ENCODE assay signal across 30 mouse cellular contexts in the genomic region with DNA sequence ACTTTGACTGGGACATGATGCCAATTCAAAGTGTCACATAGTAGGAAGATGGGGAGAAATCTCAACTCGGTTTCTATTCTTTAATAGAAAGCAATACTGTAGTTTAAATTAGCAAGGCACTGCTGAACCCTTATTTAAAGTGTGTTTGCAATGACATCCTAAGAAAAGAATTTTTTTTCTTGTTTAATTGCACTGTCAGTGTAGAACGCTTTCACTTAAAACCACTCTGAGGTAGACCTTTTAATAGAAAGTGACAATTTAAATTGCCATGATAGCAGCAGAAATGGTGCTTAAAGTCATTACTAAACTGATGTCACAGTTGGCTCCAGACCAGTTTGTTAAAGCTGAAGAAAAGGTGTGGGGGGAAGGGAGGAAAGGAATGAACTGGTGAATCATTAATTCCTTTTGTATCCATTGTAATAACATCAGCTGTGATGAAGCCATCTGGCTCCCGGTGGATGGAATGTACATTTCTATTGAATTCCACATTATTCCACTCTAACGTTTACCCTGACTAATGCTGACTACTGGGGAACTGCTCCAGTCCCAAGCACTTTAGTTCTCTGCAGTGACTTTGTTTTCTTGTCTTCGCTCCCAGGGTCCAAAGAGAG. TPM values are rescaled to one million over a fixed set of nuclear protein-coding genes. Genes with fewer than 3 reads are reported as not detected.
A peak's percentile ranks its signal among the peaks of the same experiment; 100 is the strongest.
DNase-seq lines count a peak whose midpoint lies in the region; TF ChIP-seq lines count a peak whose summit lies in the region.
"Had no signal": no experiment of that assay in that cellular context is flagged by ENCODE, and none has a peak within 500 bp of the region (broad histone marks: within the 10 kb centered on the region; RNA-seq: fewer than 3 reads in every experiment).

No protein-coding gene starts in this region.

- H3K27me3 ChIP-seq in embryonic facial prominence, embryonic 10.5 days (replicated peaks; ENCODE audit: low read depth, poor library complexity, severe bottlenecking), result peaks cover 88% of the 10 kb centered on the region

- no peaks in the 10 kb centered on the region for H3K4me1 ChIP-seq in embryonic facial prominence, embryonic 10.5 days
- H3K4me1 ChIP-seq: embryonic facial prominence, embryonic 12.5 days; heart, embryonic 10.5 days; hindbrain, embryonic 15.5 days; neural tube, embryonic 13.5 days had no signal

- H3K4me3 ChIP-seq in embryonic facial prominence, embryonic 10.5 days, result no peak overlapping the region
- H3K4me3 ChIP-seq: embryonic facial prominence, embryonic 12.5 days; erythroblast, embryonic 14.5 days; gastrocnemius, adult 2 months; heart, embryonic 10.5 days; hindbrain, embryonic 15.5 days; myocyte; neural tube, embryonic 13.5 days had no signal

- DNase-seq in kidney, adult 18-20 months, result peak; percentile 17
- DNase-seq in kidney, postnatal 10 days, result no peak
- DNase-seq in 3T3-L1 (ENCODE audit: low read depth, low spot score), result peak; percentile 47
- peak; percentile 79 for DNase-seq in Muller cell, postnatal 12 days (ENCODE audit: inconsistent ontology term)
- DNase-seq in brain, embryonic 14.5 days (ENCODE audit: low read depth), result peak; percentile 76
- DNase-seq in embryonic facial prominence, embryonic 10.5 days (ENCODE audit: low spot score), result no peak
- no peak for DNase-seq in adrenal gland, postnatal 36 days
- DNase-seq: cerebellum, adult 9-11 months; gastrocnemius, adult 2 months; heart, postnatal 4 days; layer of hippocampus, postnatal 36 days; lung, postnatal 4 days; retina, postnatal 1 day had no signal

- WGBS in embryonic facial prominence, embryonic 10.5 days, result 73% methylated on average over 5 of the region's 5 CpGs

- H3K9me3 ChIP-seq in embryonic facial prominence, embryonic 10.5 days, result no peaks in the 10 kb centered on the region
- H3K9me3 ChIP-seq: embryonic facial prominence, embryonic 12.5 days; heart, embryonic 10.5 days; hindbrain, embryonic 15.5 days; neural tube, embryonic 13.5 days had no signal

- H3K36me3 ChIP-seq in embryonic facial prominence, embryonic 10.5 days (replicated peaks), result no peaks in the 10 kb centered on the region
- H3K36me3 ChIP-seq: embryonic facial prominence, embryonic 12.5 days; heart, embryonic 10.5 days; hindbrain, embryonic 15.5 days; neural tube, embryonic 13.5 days had no signal

- no peak for TF ChIP-seq CTCF in brain, embryonic 14.5 days (IDR thresholded peaks at IDR 0.05; ENCODE audit: borderline replicate concordance, extremely low read depth, insufficient read depth, insufficient read length)

- H3K27ac ChIP-seq in embryonic facial prominence, embryonic 10.5 days (replicated peaks), result no peak overlapping the region
- H3K27ac ChIP-seq: embryonic facial prominence, embryonic 12.5 days; gastrocnemius, adult 2 months; heart, embryonic 10.5 days; hindbrain, embryonic 15.5 days; neural tube, embryonic 13.5 days had no signal

- TF ChIP-seq POLR2A in brain, embryonic 14.5 days (IDR thresholded peaks at IDR 0.05; ENCODE audit: borderline replicate concordance, extremely low read depth, insufficient read depth, insufficient read length, poor library complexity, severe bottlenecking), result no peak

RNA-seq across cellular contexts. Expression of a gene that starts 53.9 kb away (rescaled TPM):
- not detected in 2 replicates for polyA plus RNA-seq in brain, embryonic 14.5 days (2012; rRNA removed)
- not detected in 2 replicates for polyA plus RNA-seq in embryonic facial prominence, embryonic 10.5 days (2016; fragmentation: Nextera tagmentation; extraction: Ambion mirVana)
- total RNA-seq in adrenal gland, postnatal 36 days (2021), result not detected
- total RNA-seq: adrenal gland, adult 8-10 months; gastrocnemius, adult 2 months; heart, postnatal 4 days; layer of hippocampus, adult 8-10 months; layer of hippocampus, postnatal 36 days; liver, adult 2 months; megakaryocyte-erythroid progenitor cell, adult 5-6 weeks had no signal
- polyA plus RNA-seq: activated CD4-positive, CD25-positive, alpha-beta regulatory T cell, adult 4 months; erythroblast, embryonic 14.5 days; gonadal fat pad, adult 2 months; heart, embryonic 16.5 days; hindbrain, embryonic 15.5 days; liver, adult 2 months; lung, embryonic 16.5 days; midbrain, embryonic 16.5 days; myocyte; neural tube, embryonic 13.5 days; spleen, adult 2 months; urinary bladder, adult 2 months had no signal

Comparison
In these comparisons a context has a peak if more than half of its experiments do, and no peak if none do; other contexts are left out.
1. DNase-seq: peak in kidney, adult 18-20 months (single experiment), 3T3-L1 (single experiment), Muller cell, postnatal 12 days (single experiment) and brain, embryonic 14.5 days (single experiment); none in kidney, postnatal 10 days (single experiment), embryonic facial prominence, embryonic 10.5 days (single experiment) and adrenal gland, postnatal 36 days (0 of 2).